Mouse (Mus musculus) leukemia stem cell, adult 10-12 weeks (primary cell): ENCODE measurements around the gene Brox. TPM values are rescaled to one million over a fixed set of nuclear protein-coding genes. Genes with fewer than 3 reads are reported as not detected.

Experiments used
- polyA plus RNA-seq: library from polyadenylated mRNA; stranded (reverse); fragments of >175 nt; gene quantifications from 2 replicates; pipeline ENCODE4 v1.2.3, GENCODE M21; 2012; ENCODE audit warnings: low replicate concordance

The Brox gene
- 1.3 and 9.3 TPM in 2 replicates for polyA plus RNA-seq

GRCm38 (mm10) chr1:183296877-183297383, at the start of gene Brox:
Brox (minus strand) TSS chr1:183297269.

DNA sequence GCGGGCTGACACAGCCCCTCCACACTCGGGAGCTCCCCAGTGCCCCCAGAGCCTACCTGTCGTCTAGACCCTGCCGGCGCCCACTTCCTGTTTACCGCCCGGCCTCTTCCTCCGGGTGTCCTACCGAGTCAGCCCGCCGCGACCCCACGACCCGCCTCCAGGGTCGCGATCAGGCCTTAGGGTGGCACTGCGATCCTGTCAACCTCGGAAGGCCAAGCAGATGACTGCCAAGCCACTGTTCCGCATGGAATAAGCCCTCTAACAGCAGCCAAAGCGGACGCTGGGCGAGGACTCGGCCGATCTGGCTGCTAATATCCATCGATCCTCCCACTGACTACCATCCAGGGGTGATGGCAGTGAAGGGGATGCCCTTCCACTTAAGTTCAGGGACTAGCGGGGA, 604 bp downstream of the Brox start, which contains the start of gene Aida:
Gene Aida (plus strand): TSS at position 126 of the 400 bp plus-strand sequence.

Other genes starting within 250 kb of the Brox start
- 3.8 and 6.5 TPM in 2 replicates for gene Disp1, start 75.7 kb downstream of the Brox start, polyA plus RNA-seq
- 17.8 and 18.2 TPM in 2 replicates for gene Aida, start 679 bp downstream of the Brox start, polyA plus RNA-seq
- gene Mia3, start 72.3 kb upstream of the Brox start, polyA plus RNA-seq: 13.7 and 51.6 TPM in 2 replicates
- gene Taf1a, start 91.7 kb upstream of the Brox start, polyA plus RNA-seq: 1.1 and 3.1 TPM in 2 replicates
- gene Hhipl2, start 120.9 kb upstream of the Brox start, polyA plus RNA-seq: 0.07 TPM in 1 of 2 replicates, not detected in the other